Mouse (Mus musculus) heart, adult 2 months (tissue): Measurements from ENCODE around the gene Tle2.

Experiments
- CTCF ChIP-seq: fragments of 200-600 bp; IDR thresholded peaks from 2 replicates; pipeline ENCODE4 v1.8.1; 2022; ENCODE audit warnings: antibody characterized with exemption, mild to moderate bottlenecking, moderate library complexity
- POLR2A ChIP-seq: fragments of 200-500 bp; IDR thresholded peaks from 2 replicates; pipeline ENCODE4 v1.6.1; 2011; ENCODE audit warnings: mild to moderate bottlenecking, low read depth, low read length, control low read depth; ENCODE audit not compliant: insufficient read depth

- TF ChIP-seq CTCF (no peak), POLR2A (no peak)
These were observed 36.9 kb upstream of the Tle2 start for GRCm38 (mm10) chr10:81537429-81537828.
